Mouse (Mus musculus): ENCODE measurements around the gene 4922502D21Rik. TPM values are rescaled to one million over a fixed set of nuclear protein-coding genes. Genes with fewer than 3 reads are reported as not detected.
"Not testable (repeated sequence)": the region's sequence is repeated elsewhere in the genome, so short reads cannot be mapped to it uniquely, and the experiment has no call there.

Gene 4922502D21Rik
- polyA plus RNA-seq, 1 experiment: 0.09 TPM

GRCm38 (mm10) chr6:129356430-129356829 is 24.8 kb upstream of the 4922502D21Rik start:
- DNase-seq: no peak
- TF ChIP-seq CTCF (conservative IDR thresholded peaks at IDR 0.05; ENCODE audit: insufficient read depth, insufficient read length, low read depth, low read length): no peak
- Histone ChIP-seq H3K4me1 (ENCODE audit: control insufficient read depth, insufficient read depth, low read length) (no peaks in the 10 kb centered on the region), H3K4me3 (ENCODE audit: insufficient read depth, low read depth, low read length) (no peak overlapping the region), H3K36me3 (ENCODE audit: control insufficient read depth, insufficient read depth, low read length) (no peaks in the 10 kb centered on the region), H3K27me3 (replicated peaks; ENCODE audit: control insufficient read depth, insufficient read depth, low read length) (no peaks in the 10 kb centered on the region), H3K27ac (ENCODE audit: insufficient read depth, low read depth, low read length) (no peak overlapping the region)

GRCm38 (mm10) chr6:129355774-129356173 is 24.2 kb upstream of the 4922502D21Rik start:
- no peaks in the 10 kb centered on the region for H3K36me3 ChIP-seq (ENCODE audit: control insufficient read depth, insufficient read depth, low read length)
- TF ChIP-seq CTCF (conservative IDR thresholded peaks at IDR 0.05; ENCODE audit: insufficient read depth, insufficient read length, low read depth, low read length) (no peak), POLR2A (IDR thresholded peaks at IDR 0.05; ENCODE audit: low read depth, low read length) (no peak)
- H3K27ac ChIP-seq (ENCODE audit: insufficient read depth, low read depth, low read length): no peak overlapping the region
- H3K4me3 ChIP-seq (ENCODE audit: insufficient read depth, low read depth, low read length): no peak overlapping the region
- DNase-seq: no peak
- H3K4me1 ChIP-seq (ENCODE audit: control insufficient read depth, insufficient read depth, low read length): no peaks in the 10 kb centered on the region
- H3K27me3 ChIP-seq (replicated peaks; ENCODE audit: control insufficient read depth, insufficient read depth, low read length): no peaks in the 10 kb centered on the region
- 96% methylated on average over 2 of the region's 2 CpGs for WGBS

- no peak for DNase-seq
- H3K27ac ChIP-seq (ENCODE audit: insufficient read depth, low read depth, low read length): no peak overlapping the region
- no peaks in the 10 kb centered on the region for H3K36me3 ChIP-seq (ENCODE audit: control insufficient read depth, insufficient read depth, low read length)
- no peaks in the 10 kb centered on the region for H3K4me1 ChIP-seq (ENCODE audit: control insufficient read depth, insufficient read depth, low read length)
- WGBS: 95% methylated on average over 3 of the region's 3 CpGs
- H3K4me3 ChIP-seq (ENCODE audit: insufficient read depth, low read depth, low read length): no peak overlapping the region
- no peak for TF ChIP-seq POLR2A (IDR thresholded peaks at IDR 0.05; ENCODE audit: low read depth, low read length)
- TF ChIP-seq CTCF (conservative IDR thresholded peaks at IDR 0.05; ENCODE audit: insufficient read depth, insufficient read length, low read depth, low read length): no peak
- H3K27me3 ChIP-seq (replicated peaks; ENCODE audit: control insufficient read depth, insufficient read depth, low read length): no peaks in the 10 kb centered on the region
Observed at GRCm38 (mm10) chr6:129351091-129351490, 19.5 kb upstream of the 4922502D21Rik start.

- Histone ChIP-seq H3K4me3 (ENCODE audit: insufficient read depth, low read depth, low read length) (no peak overlapping the region), H3K27ac (ENCODE audit: insufficient read depth, low read depth, low read length) (no peak overlapping the region), H3K27me3 (replicated peaks; ENCODE audit: control insufficient read depth, insufficient read depth, low read length) (no peaks in the 10 kb centered on the region), H3K4me1 (ENCODE audit: control insufficient read depth, insufficient read depth, low read length) (no peaks in the 10 kb centered on the region), H3K36me3 (ENCODE audit: control insufficient read depth, insufficient read depth, low read length) (no peaks in the 10 kb centered on the region)
- 53% methylated on average over 4 of the region's 4 CpGs for WGBS
- DNase-seq: peak; percentile 33
- no peak for TF ChIP-seq POLR2A (IDR thresholded peaks at IDR 0.05; ENCODE audit: low read depth, low read length)
- no peak for TF ChIP-seq CTCF (conservative IDR thresholded peaks at IDR 0.05; ENCODE audit: insufficient read depth, insufficient read length, low read depth, low read length)
Observed at GRCm38 (mm10) chr6:129349524-129350352, 18.1 kb upstream of the 4922502D21Rik start.

- no peak overlapping the region for H3K27ac ChIP-seq (ENCODE audit: insufficient read depth, low read depth, low read length)
- no peak overlapping the region for H3K4me3 ChIP-seq (ENCODE audit: insufficient read depth, low read depth, low read length)
- DNase-seq: no peak
- TF ChIP-seq CTCF (conservative IDR thresholded peaks at IDR 0.05; ENCODE audit: insufficient read depth, insufficient read length, low read depth, low read length) (no peak), POLR2A (IDR thresholded peaks at IDR 0.05; ENCODE audit: low read depth, low read length) (no peak)
- H3K36me3 ChIP-seq (ENCODE audit: control insufficient read depth, insufficient read depth, low read length): no peaks in the 10 kb centered on the region
- WGBS: 68% methylated on average over 3 of the region's 3 CpGs
- no peaks in the 10 kb centered on the region for H3K27me3 ChIP-seq (replicated peaks; ENCODE audit: control insufficient read depth, insufficient read depth, low read length)
- H3K4me1 ChIP-seq (ENCODE audit: control insufficient read depth, insufficient read depth, low read length): no peaks in the 10 kb centered on the region
Observed at GRCm38 (mm10) chr6:129344408-129344807, 12.8 kb upstream of the 4922502D21Rik start.

- WGBS: 76% methylated on average over 4 of the region's 4 CpGs
Observed at GRCm38 (mm10) chr6:129342391-129342790, 10.8 kb upstream of the 4922502D21Rik start, which contains the start of gene Clec12a. TSS of gene Clec12a (plus strand) at chr6:129342691.

GRCm38 (mm10) chr6:129337751-129338150 is 6.2 kb upstream of the 4922502D21Rik start:
- H3K27ac ChIP-seq (ENCODE audit: insufficient read depth, low read depth, low read length): no peak overlapping the region
- DNase-seq: no peak
- H3K27me3 ChIP-seq (replicated peaks; ENCODE audit: control insufficient read depth, insufficient read depth, low read length): no peaks in the 10 kb centered on the region
- H3K36me3 ChIP-seq (ENCODE audit: control insufficient read depth, insufficient read depth, low read length): no peaks in the 10 kb centered on the region
- WGBS: 70% methylated on average over 1 of the region's 1 CpGs
- no peak overlapping the region for H3K4me3 ChIP-seq (ENCODE audit: insufficient read depth, low read depth, low read length)
- H3K4me1 ChIP-seq (ENCODE audit: control insufficient read depth, insufficient read depth, low read length): no peaks in the 10 kb centered on the region
- TF ChIP-seq CTCF (conservative IDR thresholded peaks at IDR 0.05; ENCODE audit: insufficient read depth, insufficient read length, low read depth, low read length) (no peak), POLR2A (IDR thresholded peaks at IDR 0.05; ENCODE audit: low read depth, low read length) (no peak)

More at GRCm38 (mm10) chr6:129342391-129342790, 10.8 kb upstream of the 4922502D21Rik start, which contains the start of gene Clec12a:
- H3K4me1 ChIP-seq (ENCODE audit: control insufficient read depth, insufficient read depth, low read length); H3K4me3 ChIP-seq (ENCODE audit: insufficient read depth, low read depth, low read length); H3K36me3 ChIP-seq (ENCODE audit: control insufficient read depth, insufficient read depth, low read length); DNase-seq; H3K27me3 ChIP-seq (replicated peaks; ENCODE audit: control insufficient read depth, insufficient read depth, low read length); H3K27ac ChIP-seq (ENCODE audit: insufficient read depth, low read depth, low read length): not testable (repeated sequence)

Data from kidney, adult 2 months (tissue).